Mouse (Mus musculus): ENCODE measurements around the gene Eci2. TPM values are rescaled to one million over a fixed set of nuclear protein-coding genes. Genes with fewer than 3 reads are reported as not detected.
"Not testable (repeated sequence)": the region's sequence is repeated elsewhere in the genome, so short reads cannot be mapped to it uniquely, and the experiment has no call there.

Gene Eci2
- polyA plus RNA-seq, 1 experiment = 61.8 TPM

DNA sequence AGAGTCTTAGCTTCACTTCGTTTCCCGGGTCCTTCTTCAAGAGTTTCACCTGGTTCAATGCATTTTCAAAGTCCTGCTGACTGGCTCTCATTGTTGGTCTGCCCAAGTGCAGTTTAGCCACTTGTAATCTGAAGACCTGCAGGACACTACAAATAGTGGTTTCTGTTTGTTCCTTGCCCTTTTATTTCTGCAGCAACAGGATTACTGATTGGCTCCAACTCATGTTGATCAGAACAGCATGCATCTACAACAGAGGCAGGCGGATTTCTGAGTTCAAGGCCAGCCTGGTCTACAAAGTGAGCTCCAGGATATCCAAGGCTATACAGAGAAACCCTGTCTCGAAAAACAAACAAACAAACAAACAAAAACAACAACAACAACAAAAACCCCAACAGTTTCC, 33.8 kb downstream of the Eci2 start:
- Histone ChIP-seq H3ac (ENCODE audit: control insufficient read depth, insufficient read length, low read depth) (peak overlapping the region; percentile 91), H3K4me3 (ENCODE audit: insufficient read depth, poor library complexity, severe bottlenecking) (peak overlapping the region; percentile 49), H3K79me3 (ENCODE audit: low read depth) (no peaks in the 10 kb centered on the region), H3K79me2 (ENCODE audit: control insufficient read depth, insufficient read depth) (no peaks in the 10 kb centered on the region), H3K27me3 (ENCODE audit: control insufficient read depth, insufficient read depth, insufficient read length) (no peaks in the 10 kb centered on the region), H3K36me3 (ENCODE audit: control insufficient read depth, insufficient read depth) (peaks cover 17% of the 10 kb centered on the region)
- TF ChIP-seq MYOD1 (IDR thresholded peaks at IDR 0.05; ENCODE audit: control insufficient read depth, insufficient read length, low read depth) (no peak), MYOG (IDR thresholded peaks at IDR 0.05; ENCODE audit: control insufficient read depth, extremely low read depth, insufficient read length) (no peak), CTCF (IDR thresholded peaks at IDR 0.05; ENCODE audit: control insufficient read depth, insufficient read depth, insufficient read length) (no peak), FOSL1 (IDR thresholded peaks at IDR 0.05; ENCODE audit: insufficient read depth, low read length, poor library complexity, severe bottlenecking) (no peak), CEBPB (IDR thresholded peaks at IDR 0.05; ENCODE audit: low read depth) (no peak), USF1 (IDR thresholded peaks at IDR 0.05; ENCODE audit: low read depth) (no peak), MAX (IDR thresholded peaks at IDR 0.05) (no peak)

DNA sequence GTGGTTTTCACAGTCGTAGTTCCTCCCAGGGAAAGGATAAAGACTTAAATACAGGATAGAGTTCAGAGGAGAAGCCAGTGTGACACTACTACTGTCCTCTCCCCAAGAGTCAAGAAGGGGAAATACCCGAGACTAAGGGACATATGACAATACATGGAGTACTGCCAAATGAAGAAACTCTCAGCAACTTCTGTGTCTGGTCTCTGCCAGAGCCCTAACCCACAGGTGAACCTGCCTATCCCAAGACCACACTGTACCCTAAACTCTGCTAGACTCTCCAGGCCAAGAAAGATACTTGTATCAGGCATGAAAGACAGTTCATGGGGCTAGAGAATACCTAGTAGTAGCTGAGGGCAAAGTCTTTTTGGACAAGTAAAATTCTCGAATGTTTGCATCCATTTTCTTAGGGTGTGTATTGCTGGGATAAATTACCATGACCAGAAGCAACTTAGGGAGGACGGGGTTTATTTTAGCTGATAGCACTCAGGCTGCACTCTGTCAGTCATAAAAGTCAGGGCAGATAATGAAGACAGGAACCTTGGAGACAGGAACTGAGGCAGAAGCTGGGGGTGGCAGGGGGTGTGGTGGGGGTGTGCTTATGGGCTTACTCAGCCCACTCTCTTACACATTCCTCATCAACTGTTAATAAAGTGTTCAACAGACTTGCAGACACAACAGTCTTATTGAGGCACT, 35.2 kb downstream of the Eci2 start:
- H3K36me3 ChIP-seq (ENCODE audit: control insufficient read depth, insufficient read depth) = peaks cover 21% of the 10 kb centered on the region
- no peaks in the 10 kb centered on the region for H3K27me3 ChIP-seq (ENCODE audit: control insufficient read depth, insufficient read depth, insufficient read length)
- no peak overlapping the region for H3K4me3 ChIP-seq (ENCODE audit: insufficient read depth, poor library complexity, severe bottlenecking)
- no peaks in the 10 kb centered on the region for H3K79me3 ChIP-seq (ENCODE audit: low read depth)
- H3ac ChIP-seq (ENCODE audit: control insufficient read depth, insufficient read length, low read depth) = no peak overlapping the region
- no peak for TF ChIP-seq CEBPB (IDR thresholded peaks at IDR 0.05; ENCODE audit: low read depth)
- no peaks in the 10 kb centered on the region for H3K79me2 ChIP-seq (ENCODE audit: control insufficient read depth, insufficient read depth)

DNA sequence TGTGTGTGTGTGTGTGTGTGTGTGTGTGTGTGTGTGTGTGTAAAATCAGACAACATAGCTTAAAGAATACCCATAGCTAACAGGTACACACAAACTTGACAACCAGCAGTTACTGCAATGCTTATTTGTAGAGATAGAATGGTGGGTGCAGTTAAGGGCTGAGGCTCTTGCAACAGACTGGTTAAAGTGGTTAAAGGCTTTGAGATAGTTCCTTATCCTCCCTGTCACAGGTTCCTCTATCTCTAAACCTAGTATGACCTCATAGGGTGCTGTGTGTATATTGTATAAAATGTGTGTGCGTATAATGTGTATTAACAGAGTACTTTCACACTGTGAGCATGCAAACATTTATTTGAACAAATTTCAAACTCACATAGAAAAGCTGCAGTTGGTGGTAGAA, 43.4 kb downstream of the Eci2 start:
- not testable (repeated sequence) for H3K79me2 ChIP-seq (ENCODE audit: control insufficient read depth, insufficient read depth); H3K27me3 ChIP-seq (ENCODE audit: control insufficient read depth, insufficient read depth, insufficient read length); H3K4me3 ChIP-seq (ENCODE audit: insufficient read depth, poor library complexity, severe bottlenecking); H3ac ChIP-seq (ENCODE audit: control insufficient read depth, insufficient read length, low read depth); H3K79me3 ChIP-seq (ENCODE audit: low read depth)
- H3K36me3 ChIP-seq (ENCODE audit: control insufficient read depth, insufficient read depth) = peaks cover 17% of the 10 kb centered on the region

DNA sequence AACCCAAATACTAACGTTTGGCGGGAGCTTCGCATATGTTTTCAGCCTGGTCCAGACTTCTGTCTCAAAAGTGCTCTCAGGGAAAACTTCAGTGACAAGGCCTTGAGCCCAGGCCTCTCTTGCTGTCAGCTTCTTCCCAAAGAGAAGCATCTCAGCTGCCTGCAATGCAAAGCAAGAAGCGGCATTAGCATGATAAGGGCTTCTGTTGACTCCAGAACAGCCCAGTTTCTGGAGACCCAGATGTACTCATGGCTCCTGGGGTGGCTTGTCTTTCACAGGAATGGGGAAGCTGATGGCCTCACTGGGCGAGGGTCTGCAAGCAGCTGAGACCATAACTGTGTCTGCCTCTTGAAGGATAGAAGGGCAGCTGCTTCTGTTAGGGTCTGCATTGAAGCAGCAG, 48.3 kb downstream of the Eci2 start:
- not testable (repeated sequence) for H3K27me3 ChIP-seq (ENCODE audit: control insufficient read depth, insufficient read depth, insufficient read length); H3K79me3 ChIP-seq (ENCODE audit: low read depth); H3K4me3 ChIP-seq (ENCODE audit: insufficient read depth, poor library complexity, severe bottlenecking); H3K79me2 ChIP-seq (ENCODE audit: control insufficient read depth, insufficient read depth); H3ac ChIP-seq (ENCODE audit: control insufficient read depth, insufficient read length, low read depth)
- H3K36me3 ChIP-seq (ENCODE audit: control insufficient read depth, insufficient read depth) = peaks cover 22% of the 10 kb centered on the region

DNA sequence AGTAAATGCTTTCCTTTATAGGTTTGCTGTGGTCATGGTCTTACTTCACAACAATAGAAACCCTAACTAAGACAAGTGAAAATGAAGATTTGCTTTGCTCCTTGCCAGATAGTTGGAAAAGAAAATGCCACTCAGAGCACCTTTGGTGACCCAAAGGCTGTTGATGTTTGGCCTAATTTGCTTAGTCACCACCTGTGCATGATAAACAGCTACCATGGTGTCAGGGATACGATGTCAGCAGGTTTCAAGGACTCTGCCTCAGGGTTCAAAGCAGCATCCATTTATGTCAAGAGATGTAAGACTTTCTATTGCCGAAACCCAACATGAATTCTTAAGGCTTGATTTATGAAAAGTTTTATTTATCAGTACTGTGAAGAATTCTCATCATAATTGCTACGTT, 49.5 kb downstream of the Eci2 start:
- Histone ChIP-seq H3K27me3 (ENCODE audit: control insufficient read depth, insufficient read depth, insufficient read length) (no peaks in the 10 kb centered on the region), H3K79me2 (ENCODE audit: control insufficient read depth, insufficient read depth) (no peaks in the 10 kb centered on the region), H3K4me3 (ENCODE audit: insufficient read depth, poor library complexity, severe bottlenecking) (no peak overlapping the region), H3ac (ENCODE audit: control insufficient read depth, insufficient read length, low read depth) (no peak overlapping the region), H3K36me3 (ENCODE audit: control insufficient read depth, insufficient read depth) (peaks cover 22% of the 10 kb centered on the region), H3K79me3 (ENCODE audit: low read depth) (no peaks in the 10 kb centered on the region)
- TF ChIP-seq CEBPB (IDR thresholded peaks at IDR 0.05; ENCODE audit: low read depth) = no peak
- no peak for TF ChIP-seq USF1 (IDR thresholded peaks at IDR 0.05; ENCODE audit: low read depth)
- TF ChIP-seq FOSL1 (IDR thresholded peaks at IDR 0.05; ENCODE audit: insufficient read depth, low read length, poor library complexity, severe bottlenecking) = no peak

DNA sequence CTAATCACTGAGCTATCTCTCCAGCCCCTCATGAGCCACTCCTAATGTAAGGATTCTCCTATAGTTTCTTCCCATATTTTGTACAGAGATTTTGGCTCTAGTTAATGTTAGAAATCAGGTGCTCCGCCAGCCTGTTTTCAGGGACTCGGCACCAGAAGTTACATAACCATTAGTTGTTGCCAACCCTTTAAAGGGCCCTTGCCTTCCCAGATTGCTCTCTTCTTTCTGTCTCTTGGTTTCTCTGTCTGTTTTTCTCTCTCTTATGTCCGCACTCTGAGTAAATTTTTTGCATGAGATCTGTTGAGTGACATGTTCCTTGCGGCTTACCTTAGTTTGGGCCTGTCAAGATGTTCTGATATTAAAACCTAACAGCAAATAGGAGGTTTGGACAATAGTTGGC, 50.8 kb downstream of the Eci2 start:
- Histone ChIP-seq H3K36me3 (ENCODE audit: control insufficient read depth, insufficient read depth) (peaks cover 22% of the 10 kb centered on the region), H3ac (ENCODE audit: control insufficient read depth, insufficient read length, low read depth) (no peak overlapping the region), H3K79me3 (ENCODE audit: low read depth) (no peaks in the 10 kb centered on the region), H3K79me2 (ENCODE audit: control insufficient read depth, insufficient read depth) (no peaks in the 10 kb centered on the region), H3K4me3 (ENCODE audit: insufficient read depth, poor library complexity, severe bottlenecking) (no peak overlapping the region), H3K27me3 (ENCODE audit: control insufficient read depth, insufficient read depth, insufficient read length) (no peaks in the 10 kb centered on the region)
- TF ChIP-seq MAX (IDR thresholded peaks at IDR 0.05) (no peak), MYOD1 (IDR thresholded peaks at IDR 0.05; ENCODE audit: control insufficient read depth, insufficient read length, low read depth) (no peak), USF1 (IDR thresholded peaks at IDR 0.05; ENCODE audit: low read depth) (no peak), FOSL1 (IDR thresholded peaks at IDR 0.05; ENCODE audit: insufficient read depth, low read length, poor library complexity, severe bottlenecking) (no peak), MYOG (IDR thresholded peaks at IDR 0.05; ENCODE audit: control insufficient read depth, extremely low read depth, insufficient read length) (no peak), CEBPB (IDR thresholded peaks at IDR 0.05; ENCODE audit: low read depth) (no peak), CTCF (IDR thresholded peaks at IDR 0.05; ENCODE audit: control insufficient read depth, insufficient read depth, insufficient read length) (no peak)

DNA sequence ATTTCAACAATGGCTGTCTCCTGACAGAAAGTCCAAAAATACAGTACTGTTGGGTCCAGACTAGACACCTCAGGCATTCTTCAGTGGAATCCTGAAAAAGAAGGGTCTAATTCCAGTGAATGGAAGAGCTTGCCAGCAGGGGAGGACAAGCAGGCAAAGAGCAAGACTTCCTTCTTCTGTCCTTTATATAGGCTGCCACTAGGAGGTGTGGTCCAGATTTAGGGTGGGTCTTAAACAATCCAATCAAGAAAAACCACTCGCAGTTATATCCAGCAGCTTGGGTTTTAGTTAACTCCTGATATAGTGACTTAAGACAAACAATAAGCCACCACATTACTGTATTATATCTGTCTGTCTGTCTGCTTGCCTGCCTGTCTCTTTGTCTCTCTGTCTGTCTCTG, 53.1 kb downstream of the Eci2 start:
- H3K4me3 ChIP-seq (ENCODE audit: insufficient read depth, poor library complexity, severe bottlenecking) = no peak overlapping the region
- H3K36me3 ChIP-seq (ENCODE audit: control insufficient read depth, insufficient read depth) = peaks cover 15% of the 10 kb centered on the region
- H3K79me3 ChIP-seq (ENCODE audit: low read depth) = no peaks in the 10 kb centered on the region
- peaks cover 4% of the 10 kb centered on the region for H3K27me3 ChIP-seq (ENCODE audit: control insufficient read depth, insufficient read depth, insufficient read length)
- no peak for TF ChIP-seq MAX (IDR thresholded peaks at IDR 0.05)
- TF ChIP-seq MYOG (IDR thresholded peaks at IDR 0.05; ENCODE audit: control insufficient read depth, extremely low read depth, insufficient read length) = no peak
- no peak for TF ChIP-seq CTCF (IDR thresholded peaks at IDR 0.05; ENCODE audit: control insufficient read depth, insufficient read depth, insufficient read length)
- no peak overlapping the region for H3ac ChIP-seq (ENCODE audit: control insufficient read depth, insufficient read length, low read depth)
- H3K79me2 ChIP-seq (ENCODE audit: control insufficient read depth, insufficient read depth) = no peaks in the 10 kb centered on the region

Data from C2C12 (cell line).